Mouse (Mus musculus) right cerebral cortex, postnatal 14 days (tissue): ENCODE measurements around the gene Myd88.
"Not testable (repeated sequence)": the region's sequence is repeated elsewhere in the genome, so short reads cannot be mapped to it uniquely, and the experiment has no call there.

Experiments
- DNase-seq: peaks from one replicate; pipeline ENCODE4 v3.0.0; 2022

Myd88 gene

GRCm38 (mm10) chr9:119340909-119341816, at the start of gene Myd88:
Gene Myd88, minus strand, starts transcription at chr9:119341411.
- DNase-seq, result peak; percentile 94

GRCm38 (mm10) chr9:119390214-119390613, 49.0 kb upstream of the Myd88 start:
- DNase-seq, result no peak

GRCm38 (mm10) chr9:119388956-119389355, 47.7 kb upstream of the Myd88 start:
- no peak for DNase-seq

GRCm38 (mm10) chr9:119382603-119383002, 41.4 kb upstream of the Myd88 start:
- no peak for DNase-seq

GRCm38 (mm10) chr9:119378231-119378630, 37.0 kb upstream of the Myd88 start:
- DNase-seq, result no peak

GRCm38 (mm10) chr9:119375556-119375955, 34.3 kb upstream of the Myd88 start:
- no peak for DNase-seq

- no peak for DNase-seq
These were observed 33.8 kb upstream of the Myd88 start for GRCm38 (mm10) chr9:119375008-119375407.

GRCm38 (mm10) chr9:119371251-119371650, 30.0 kb upstream of the Myd88 start:
- DNase-seq, result no peak

GRCm38 (mm10) chr9:119370770-119371169, 29.6 kb upstream of the Myd88 start:
- DNase-seq, result not testable (repeated sequence)

GRCm38 (mm10) chr9:119368367-119368766, 27.2 kb upstream of the Myd88 start:
- no peak for DNase-seq

GRCm38 (mm10) chr9:119365284-119365683, 24.1 kb upstream of the Myd88 start, which contains the start of gene Slc22a14:
Gene Slc22a14, minus strand, starts transcription at chr9:119365553.
- no peak for DNase-seq

GRCm38 (mm10) chr9:119363229-119363628, 22.0 kb upstream of the Myd88 start:
- DNase-seq, result no peak

GRCm38 (mm10) chr9:119361416-119361815, 20.2 kb upstream of the Myd88 start:
- no peak for DNase-seq

GRCm38 (mm10) chr9:119358058-119358429, 16.8 kb upstream of the Myd88 start:
- DNase-seq, result no peak

GRCm38 (mm10) chr9:119357331-119358057, 16.3 kb upstream of the Myd88 start, which contains the start of gene Xylb:
Gene Xylb, plus strand, starts transcription at chr9:119357381.
- DNase-seq, result peak; percentile 92

GRCm38 (mm10) chr9:119355943-119356342, 14.7 kb upstream of the Myd88 start:
- DNase-seq, result no peak

GRCm38 (mm10) chr9:119353926-119354325, 12.7 kb upstream of the Myd88 start:
- no peak for DNase-seq

GRCm38 (mm10) chr9:119352060-119352459, 10.8 kb upstream of the Myd88 start:
- DNase-seq, result peak; percentile 85

- no peak for DNase-seq
These were observed 9.9 kb upstream of the Myd88 start for GRCm38 (mm10) chr9:119350947-119351705.

- no peak for DNase-seq
These were observed 9.3 kb upstream of the Myd88 start for GRCm38 (mm10) chr9:119350531-119350930.

GRCm38 (mm10) chr9:119346376-119346775, 5.2 kb upstream of the Myd88 start:
- no peak for DNase-seq

- no peak for DNase-seq
These were observed 1.5 kb upstream of the Myd88 start for GRCm38 (mm10) chr9:119342728-119343127.

GRCm38 (mm10) chr9:119340212-119340580, 1.0 kb downstream of the Myd88 start:
- no peak for DNase-seq
